Comparison of ENCODE assay signal across 30 mouse cellular contexts in genomic region chr8:79626213-79626612, GRCm38 (mm10). TPM values are rescaled to one million over a fixed set of nuclear protein-coding genes. Genes with fewer than 3 reads are reported as not detected.
DNase-seq lines count a peak whose midpoint lies in the region; ATAC-seq and TF ChIP-seq lines count a peak whose summit lies in the region.
"Had no signal": no experiment of that assay in that cellular context is flagged by ENCODE, and none has a peak within 500 bp of the region (broad histone marks: within the 10 kb centered on the region; RNA-seq: fewer than 3 reads in every experiment).

No protein-coding gene starts in this region.

- no peak for ATAC-seq in heart, embryonic 13.5 days (ENCODE audit: extremely low read depth, insufficient number of reproducible peaks, low FRiP score, low TSS enrichment)
- ATAC-seq in liver, embryonic 14.5 days (ENCODE audit: insufficient read depth) = peak; percentile 82
- no peak for ATAC-seq in forebrain, embryonic 14.5 days
- ATAC-seq: inflammation-experienced regulatory T-cells, adult 6 months had no signal

- H3K27me3 ChIP-seq in heart, embryonic 13.5 days (replicated peaks) = no peaks in the 10 kb centered on the region
- no peaks in the 10 kb centered on the region for H3K27me3 ChIP-seq in liver, embryonic 14.5 days (ENCODE audit: control insufficient read depth, insufficient read depth, low read length)
- no peaks in the 10 kb centered on the region for H3K27me3 ChIP-seq in forebrain, embryonic 14.5 days (replicated peaks; ENCODE audit: control insufficient read depth, insufficient read depth, low read length)
- H3K27me3 ChIP-seq: CH12.LX; embryonic facial prominence, embryonic 13.5 days; forebrain, embryonic 12.5 days; limb, embryonic 15.5 days; midbrain, embryonic 12.5 days had no signal

- peak overlapping the region; percentile 63 for H3K27ac ChIP-seq in heart, embryonic 13.5 days (replicated peaks)
- no peak overlapping the region for H3K27ac ChIP-seq in liver, embryonic 14.5 days
- H3K27ac ChIP-seq in forebrain, embryonic 14.5 days (ENCODE audit: low read depth, low read length) = no peak overlapping the region
- H3K27ac ChIP-seq: embryonic facial prominence, embryonic 13.5 days; forebrain, embryonic 12.5 days; gastrocnemius, adult 2 months; hindbrain, embryonic 14.5 days; kidney, postnatal 0 days; limb, embryonic 15.5 days; macrophage; midbrain, embryonic 12.5 days had no signal

- H3K36me3 ChIP-seq in heart, embryonic 13.5 days = no peaks in the 10 kb centered on the region
- H3K36me3 ChIP-seq in liver, embryonic 14.5 days (replicated peaks; ENCODE audit: control insufficient read depth, insufficient read depth, low read depth) = no peaks in the 10 kb centered on the region
- no peaks in the 10 kb centered on the region for H3K36me3 ChIP-seq in forebrain, embryonic 14.5 days (ENCODE audit: control insufficient read depth, insufficient read depth, low read length)
- H3K36me3 ChIP-seq: embryonic facial prominence, embryonic 13.5 days; forebrain, embryonic 12.5 days; limb, embryonic 15.5 days; midbrain, embryonic 12.5 days had no signal

- DNase-seq in heart, adult 9 months (ENCODE audit: low spot score in 2 of 2) = no peak
- DNase-seq in testis, postnatal 14 days (ENCODE audit: low spot score) = peak; percentile 38
- DNase-seq in testis, postnatal 10 days (ENCODE audit: low spot score) = no peak
- DNase-seq in liver, embryonic 14.5 days (ENCODE audit: low read depth in 3 of 3, low spot score in 3 of 3) = no peak
- DNase-seq in forebrain, embryonic 14.5 days (ENCODE audit: low spot score) = no peak
- DNase-seq in Muller cell, postnatal 12 days (ENCODE audit: inconsistent ontology term) = no peak
- DNase-seq: adrenal gland, postnatal 10 days; B cell, adult 2 months; cerebellum, adult 18-20 months; cerebellum, postnatal 25 days; embryo, embryonic 11 days; gastrocnemius, adult 2 months; heart, postnatal 36 days; kidney, adult 2 months; layer of hippocampus, adult 9-11 months; retina, postnatal 1 day; right cerebral cortex, postnatal 25 days; thymus, adult 18-20 months; thymus, postnatal 36 days had no signal

- peak; percentile 64 for TF ChIP-seq EP300 in liver, embryonic 14.5 days (IDR thresholded peaks at IDR 0.05; ENCODE audit: low read depth)

- H3K4me3 ChIP-seq in heart, embryonic 13.5 days = no peak overlapping the region
- H3K4me3 ChIP-seq in liver, embryonic 14.5 days (ENCODE audit: insufficient read depth in 1 of 2, low read depth in 2 of 2, low read length in 2 of 2) = no peak overlapping the region
- H3K4me3 ChIP-seq in forebrain, embryonic 14.5 days (ENCODE audit: low read depth, low read length) = no peak overlapping the region
- H3K4me3 ChIP-seq: embryonic facial prominence, embryonic 13.5 days; erythroblast, embryonic 14.5 days; forebrain, embryonic 12.5 days; gastrocnemius, adult 2 months; limb, embryonic 15.5 days; midbrain, embryonic 12.5 days had no signal

- peaks cover 18% of the 10 kb centered on the region for H3K4me1 ChIP-seq in heart, embryonic 13.5 days
- peaks cover 13 to 21% of the 10 kb centered on the region in 2 experiments for H3K4me1 ChIP-seq in liver, embryonic 14.5 days (replicated peaks; ENCODE audit: control insufficient read depth in 2 of 2, insufficient read depth in 2 of 2, low read length in 1 of 2)
- H3K4me1 ChIP-seq in forebrain, embryonic 14.5 days (ENCODE audit: control insufficient read depth, insufficient read depth, low read length) = no peaks in the 10 kb centered on the region
- H3K4me1 ChIP-seq: embryonic facial prominence, embryonic 13.5 days; forebrain, embryonic 12.5 days; limb, embryonic 15.5 days; midbrain, embryonic 12.5 days had no signal

- H3K9ac ChIP-seq in heart, embryonic 13.5 days = no peak overlapping the region
- no peak overlapping the region for H3K9ac ChIP-seq in liver, embryonic 14.5 days (replicated peaks)
- H3K9ac ChIP-seq in forebrain, embryonic 14.5 days (ENCODE audit: low read length) = no peak overlapping the region
- H3K9ac ChIP-seq: embryonic facial prominence, embryonic 13.5 days; forebrain, embryonic 12.5 days; hindbrain, embryonic 14.5 days; limb, embryonic 15.5 days; midbrain, embryonic 12.5 days had no signal

- H3K9me3 ChIP-seq in heart, embryonic 13.5 days = no peaks in the 10 kb centered on the region
- no peaks in the 10 kb centered on the region for H3K9me3 ChIP-seq in liver, embryonic 14.5 days (ENCODE audit: control insufficient read depth, low read length)
- no peaks in the 10 kb centered on the region for H3K9me3 ChIP-seq in forebrain, embryonic 14.5 days (replicated peaks; ENCODE audit: control insufficient read depth, low read length)
- H3K9me3 ChIP-seq: embryonic facial prominence, embryonic 13.5 days; forebrain, embryonic 12.5 days; limb, embryonic 15.5 days; midbrain, embryonic 12.5 days had no signal

- no peak overlapping the region for H3K4me2 ChIP-seq in heart, embryonic 13.5 days
- H3K4me2 ChIP-seq in liver, embryonic 14.5 days (ENCODE audit: low read depth) = peak overlapping the region; percentile 9; the same call in 1 of the 2 replicates
- H3K4me2 ChIP-seq in forebrain, embryonic 14.5 days (ENCODE audit: low read length) = no peak overlapping the region
- H3K4me2 ChIP-seq: embryonic facial prominence, embryonic 13.5 days; forebrain, embryonic 12.5 days; hindbrain, embryonic 14.5 days; limb, embryonic 15.5 days; midbrain, embryonic 12.5 days had no signal

- no peak for TF ChIP-seq CTCF in liver, embryonic 14.5 days (IDR thresholded peaks at IDR 0.05; ENCODE audit: low read depth)

- WGBS in heart, embryonic 13.5 days = 27% methylated on average over 5 of the region's 5 CpGs
- 21% methylated on average over 5 of the region's 5 CpGs for WGBS in liver, embryonic 14.5 days (ENCODE audit: insufficient replicate concordance)
- 69% methylated on average over 5 of the region's 5 CpGs for WGBS in forebrain, embryonic 14.5 days

RNA-seq across cellular contexts. Expression of gene Otud4, which starts 13.2 kb away (rescaled TPM):
- 12.4 and 13.3 TPM in 2 replicates for polyA plus RNA-seq in heart, embryonic 13.5 days (2015; fragmentation: Nextera tagmentation; extraction: Ambion mirVana)
- polyA plus RNA-seq in liver, embryonic 14.5 days (2012; rRNA removed) = 8.7 and 10.3 TPM in 2 replicates
- 8.6 and 10.9 TPM in 2 replicates for polyA plus RNA-seq in liver, embryonic 14.5 days (2014; fragmentation: Nextera tagmentation; extraction: Ambion mirVana)
- 16.2 and 16.8 TPM in 2 replicates for polyA plus RNA-seq in forebrain, embryonic 14.5 days (2014; fragmentation: Nextera tagmentation; extraction: Ambion mirVana)
